Mouse (Mus musculus): ENCODE data around the gene Rbms3.

The Rbms3 gene

DNA sequence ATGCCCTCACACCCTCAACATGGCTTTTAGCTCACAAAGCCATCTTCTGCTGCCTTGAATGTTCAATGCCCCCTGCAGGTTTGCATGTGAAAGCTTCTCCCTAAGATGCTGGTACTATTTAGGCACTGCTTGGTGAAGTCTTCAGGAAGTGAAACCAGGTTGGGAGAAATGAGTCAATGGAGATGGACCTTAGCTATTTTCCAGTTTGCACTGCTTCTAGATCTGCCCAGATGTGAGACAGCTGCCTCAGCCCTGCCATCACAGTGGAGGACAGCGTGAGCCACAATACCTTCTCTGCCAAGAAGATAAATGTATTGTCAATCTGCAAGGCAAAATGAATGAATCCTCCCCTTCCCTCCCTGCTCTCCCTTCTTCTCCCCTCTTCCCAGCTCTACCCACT lies 599.8 kb downstream of the Rbms3 start:
- DNase-seq = no peak

DNA sequence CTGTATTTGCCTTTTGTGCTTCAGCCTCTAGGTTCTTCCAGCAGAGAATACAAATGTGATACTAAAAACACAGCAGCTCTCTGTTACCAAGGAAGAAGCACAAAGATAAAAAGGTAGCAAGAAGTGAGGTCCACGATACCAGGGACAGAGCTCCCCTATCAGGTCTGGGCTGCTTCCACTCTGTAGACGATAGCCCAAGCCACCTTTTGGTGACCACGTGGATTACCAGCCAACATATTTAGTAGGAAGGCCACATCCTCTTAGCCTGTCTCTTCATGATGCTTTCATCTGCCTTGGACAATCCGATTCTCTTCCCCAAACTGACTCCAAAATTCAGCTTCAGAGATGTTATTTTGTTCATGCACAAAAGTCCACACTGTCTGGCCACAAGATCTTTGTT lies 601.1 kb downstream of the Rbms3 start:
- DNase-seq = no peak

DNA sequence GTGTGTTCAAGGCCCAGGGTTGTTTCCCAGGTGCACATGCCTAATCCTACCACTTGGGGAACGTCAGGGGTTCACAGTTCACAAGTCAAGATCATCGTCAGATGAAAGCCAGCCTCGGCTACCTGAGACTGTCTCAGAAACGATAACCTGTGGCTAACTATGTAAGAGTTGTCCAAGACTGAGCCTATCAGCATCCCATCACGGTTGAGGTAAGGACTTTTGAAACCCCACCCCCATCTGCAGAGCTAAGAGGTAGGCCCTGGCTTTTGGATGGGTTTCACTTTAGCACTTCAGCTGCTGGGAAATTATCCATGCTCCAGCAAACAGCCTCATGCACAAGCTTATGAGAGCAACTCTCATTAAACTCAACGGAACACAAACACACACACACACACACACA lies 607.6 kb downstream of the Rbms3 start:
- DNase-seq = no peak

DNA sequence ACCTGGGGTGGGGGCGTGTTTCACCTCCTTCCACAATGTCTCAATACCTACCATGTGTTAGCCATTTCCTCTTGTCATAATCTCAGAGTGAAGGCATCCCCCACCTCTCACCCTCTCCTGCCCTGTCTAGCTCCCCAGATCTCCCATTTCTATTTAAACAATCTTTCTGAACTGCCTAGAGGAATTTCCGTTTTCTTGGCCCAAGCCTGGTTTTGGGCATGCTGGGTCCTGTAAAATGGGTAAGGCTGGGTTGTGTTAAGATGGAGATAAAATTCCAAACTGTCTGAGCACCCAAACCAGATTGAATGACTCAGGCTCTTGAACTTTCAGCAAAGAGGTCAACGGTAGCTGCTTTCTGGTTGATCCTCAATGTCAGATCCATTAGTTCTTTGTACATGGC lies 608.2 kb downstream of the Rbms3 start:
- DNase-seq = no peak

DNA sequence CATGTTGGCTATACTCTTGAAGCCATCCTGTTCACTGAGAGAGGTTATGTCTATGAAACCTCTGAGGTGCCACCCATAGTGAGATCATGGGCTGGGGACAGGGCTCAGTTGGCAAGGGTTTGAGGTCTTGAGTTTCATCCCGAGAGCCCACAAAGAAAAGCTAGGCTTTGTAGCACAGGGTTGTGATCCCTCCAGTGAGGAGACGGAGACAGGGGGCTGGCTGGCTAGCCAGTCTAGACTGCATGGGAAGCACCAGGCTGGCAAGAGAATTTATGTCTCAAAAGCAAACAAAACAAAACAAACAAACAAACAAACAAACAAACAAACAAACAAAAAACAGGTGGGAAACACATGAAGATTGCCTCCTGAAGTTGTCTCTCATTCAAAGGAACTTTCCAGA lies 609.5 kb downstream of the Rbms3 start:
- DNase-seq = no peak

DNA sequence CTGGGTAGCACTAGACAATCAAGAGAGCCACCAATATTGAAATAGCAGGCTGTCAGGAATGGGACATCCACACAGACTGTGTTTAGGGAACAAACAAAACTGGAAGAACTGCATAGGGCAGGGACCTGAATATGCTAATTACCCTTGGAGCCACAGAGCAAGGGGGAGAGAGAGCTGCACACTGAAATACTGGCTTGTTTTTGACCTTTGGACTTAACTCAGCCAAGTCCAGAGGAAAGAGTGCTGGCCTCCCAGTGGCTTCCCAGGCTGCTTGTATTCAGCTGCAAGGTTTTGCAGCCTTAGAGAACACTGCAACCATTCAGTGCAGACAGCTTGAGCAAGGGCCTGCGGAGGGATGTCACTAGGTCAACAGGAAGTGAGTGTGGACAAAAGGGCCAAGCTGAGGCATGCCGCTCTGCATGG lies 611.0 kb downstream of the Rbms3 start:
- DNase-seq = peak; percentile 79

DNA sequence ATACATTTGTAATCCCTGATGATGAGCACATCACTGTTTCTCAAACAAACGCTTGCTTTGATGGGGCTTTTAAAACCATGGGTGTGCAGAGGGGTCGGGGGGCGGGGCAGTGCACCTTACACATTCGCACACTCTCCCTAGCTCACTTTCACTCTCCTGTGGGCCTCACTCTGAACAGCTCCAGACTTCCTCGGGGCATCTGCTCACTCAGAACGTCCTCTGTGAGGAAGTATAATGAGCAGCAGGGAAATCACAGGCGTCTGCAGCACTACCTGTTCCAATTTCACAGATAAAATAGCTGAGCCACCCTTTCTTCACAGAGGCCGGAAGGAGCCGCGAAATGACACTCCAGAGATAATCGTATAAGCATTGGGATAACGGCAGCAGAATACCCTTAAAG lies 611.4 kb downstream of the Rbms3 start:
- DNase-seq = no peak

DNA sequence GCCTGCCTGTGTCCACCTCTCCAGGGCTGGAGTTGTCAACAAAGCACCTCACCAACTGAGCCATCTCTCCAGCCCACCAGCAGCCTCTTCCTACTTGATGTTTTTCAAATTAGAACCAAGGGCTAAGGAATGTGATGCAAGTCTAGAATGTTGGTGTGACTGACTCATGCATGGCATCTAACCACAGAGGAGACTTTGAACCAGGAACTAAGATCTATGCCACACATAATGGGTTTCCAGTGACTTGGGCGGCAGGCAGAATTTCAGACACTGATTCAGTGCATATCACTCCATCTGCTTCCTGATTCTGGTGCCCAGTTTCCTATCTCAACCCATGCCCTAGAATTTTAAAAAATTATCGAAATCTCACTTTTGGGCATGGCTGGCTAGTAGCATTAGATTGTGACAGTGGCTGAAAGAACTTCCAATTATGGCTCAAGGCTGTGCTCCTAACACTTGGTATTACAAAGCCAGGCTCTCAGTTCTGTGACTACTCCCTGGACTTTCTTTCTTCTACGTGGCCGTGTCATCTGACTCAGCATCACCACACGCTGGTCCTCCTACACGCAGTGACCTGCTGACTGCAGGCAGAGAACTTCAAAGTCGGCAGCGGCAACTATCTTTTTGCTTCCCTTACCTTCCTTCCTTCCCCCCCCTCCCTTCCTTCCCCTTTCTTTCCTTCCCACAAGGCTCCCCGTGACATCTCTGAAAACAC lies 613.0 kb downstream of the Rbms3 start:
- DNase-seq = no peak

DNA sequence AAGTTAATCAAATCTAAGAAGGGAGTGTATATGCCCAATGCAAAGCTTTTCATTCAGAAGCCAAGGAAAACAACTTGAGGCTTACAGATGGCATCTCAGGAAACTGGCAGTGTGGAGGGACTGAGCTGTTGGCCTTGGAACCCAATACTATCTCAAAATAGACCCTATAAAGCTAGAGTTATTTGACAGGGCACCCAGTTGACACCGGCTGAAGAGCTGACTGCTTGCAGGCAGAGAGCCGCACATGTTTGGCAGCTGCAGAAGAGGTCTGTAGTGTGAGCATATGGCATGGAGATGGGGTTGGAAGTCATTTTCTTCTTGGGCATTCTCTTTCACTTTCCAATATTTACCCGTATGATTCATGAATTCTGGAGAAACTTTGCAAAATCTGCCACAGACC lies 616.3 kb downstream of the Rbms3 start:
- DNase-seq = no peak

DNA sequence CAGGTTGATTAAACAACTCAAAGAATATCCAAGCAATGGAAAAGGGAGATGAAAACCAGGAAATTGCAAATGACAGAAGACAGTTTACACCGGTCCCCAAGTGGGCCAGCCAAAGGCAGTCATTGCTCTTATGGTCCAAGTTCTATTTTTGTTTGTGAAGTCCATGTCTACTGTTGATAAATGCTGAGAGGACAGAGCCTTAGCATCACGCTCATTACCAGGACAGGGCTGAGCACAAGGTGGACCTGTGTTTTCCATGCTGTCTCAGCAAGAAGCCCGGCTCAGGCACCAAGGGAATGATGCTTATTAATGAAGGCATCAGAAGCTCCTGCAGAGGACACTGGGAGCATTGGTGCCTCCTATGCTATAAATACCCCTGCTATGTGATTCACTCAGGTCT lies 618.9 kb downstream of the Rbms3 start:
- no peak for DNase-seq

DNA sequence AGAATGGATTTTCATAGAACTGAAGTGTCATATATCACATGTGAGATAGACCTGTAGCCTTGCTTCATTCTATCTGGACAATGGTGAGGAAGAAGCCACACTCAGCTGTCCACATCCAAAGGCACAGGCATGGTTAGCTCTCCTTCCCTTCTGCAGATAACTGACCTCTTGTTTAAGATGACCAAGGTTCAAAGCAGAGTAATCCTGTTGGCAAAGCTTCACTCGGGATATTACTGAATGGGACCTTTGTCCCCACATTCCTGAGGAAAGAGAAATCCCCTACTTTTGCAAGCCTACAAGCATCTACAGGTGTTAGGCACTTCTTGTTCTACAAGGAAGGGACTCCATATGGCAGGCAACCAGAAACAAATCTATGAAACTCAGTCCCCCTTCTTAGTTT lies 621.5 kb downstream of the Rbms3 start:
- DNase-seq = peak; percentile 17

DNA sequence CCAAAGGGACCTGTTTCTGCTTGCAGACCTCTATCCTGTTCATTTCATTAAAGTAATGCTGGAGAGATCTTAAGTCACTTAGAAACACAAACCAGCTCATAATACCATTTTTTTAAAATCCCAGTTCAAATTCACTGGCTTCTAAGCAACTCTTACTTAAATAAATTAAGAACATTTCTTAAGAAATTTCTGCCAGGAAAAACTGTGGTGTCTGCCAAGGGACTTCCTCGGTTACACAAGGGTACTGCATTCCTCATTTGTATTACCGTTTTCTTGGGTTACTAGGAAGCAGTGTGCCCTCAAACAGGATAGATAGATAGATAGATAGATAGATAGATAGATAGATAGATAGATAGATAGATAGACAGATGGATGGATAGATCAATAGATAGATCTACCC lies 627.6 kb downstream of the Rbms3 start:
- DNase-seq = no peak

DNA sequence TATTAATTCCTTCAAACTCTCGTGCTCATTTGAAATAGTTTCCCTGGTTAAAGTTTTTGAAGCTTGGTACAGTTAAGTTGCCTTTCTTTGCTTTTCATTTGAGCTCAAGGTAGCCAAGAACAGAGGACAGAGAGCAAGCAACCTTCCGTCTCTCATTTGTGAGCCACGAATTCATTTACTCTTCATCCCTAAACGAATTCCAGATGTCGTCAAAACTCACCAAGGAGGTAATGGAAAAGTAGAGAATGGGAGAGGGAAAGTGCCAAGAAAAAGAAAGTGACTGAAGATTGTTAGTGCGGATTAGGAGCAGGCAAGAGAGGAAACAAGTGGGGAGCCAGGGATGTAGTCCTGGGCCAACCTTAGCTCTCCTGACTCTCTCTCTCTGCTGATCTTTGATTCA lies 630.5 kb downstream of the Rbms3 start:
- DNase-seq = no peak

DNA sequence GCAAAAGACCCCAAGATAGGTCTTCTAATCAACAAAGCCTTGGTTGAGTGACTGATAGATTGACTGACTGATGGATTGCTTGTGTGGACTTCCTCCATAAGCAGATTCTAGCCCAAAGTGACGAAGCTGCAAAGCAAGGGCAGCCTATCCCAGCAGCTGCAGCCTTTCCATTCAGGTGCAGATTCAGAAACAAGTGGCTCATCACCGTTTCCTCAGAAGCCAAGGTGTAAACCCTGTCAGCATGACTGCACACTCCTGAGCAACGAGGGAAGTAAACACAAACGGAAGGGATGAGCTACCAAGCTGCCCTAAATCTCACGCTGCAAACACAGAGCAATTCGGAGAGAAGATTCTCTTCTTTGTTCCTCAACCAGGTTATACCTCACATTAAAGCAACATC lies 639.4 kb downstream of the Rbms3 start:
- no peak for DNase-seq

DNA sequence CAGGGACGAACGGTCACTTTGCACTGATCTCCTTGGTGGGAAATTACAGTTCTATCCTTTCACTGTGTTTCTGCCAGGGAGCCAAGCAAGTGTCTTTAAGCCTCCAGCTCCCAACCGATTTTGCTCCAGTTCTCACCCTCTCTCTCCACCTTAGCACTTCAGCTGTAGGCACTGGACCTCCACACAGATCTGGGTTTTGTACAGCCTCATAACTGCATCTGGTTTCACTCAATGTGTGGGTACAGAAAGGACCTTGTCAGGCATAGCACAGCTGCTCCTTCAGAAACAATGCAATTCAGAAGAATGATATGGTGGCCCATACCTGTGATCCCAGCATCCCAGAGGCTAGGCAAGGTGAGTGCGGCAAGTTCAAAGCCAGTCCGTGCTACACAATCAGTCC lies 648.9 kb downstream of the Rbms3 start:
- DNase-seq = no peak

DNA sequence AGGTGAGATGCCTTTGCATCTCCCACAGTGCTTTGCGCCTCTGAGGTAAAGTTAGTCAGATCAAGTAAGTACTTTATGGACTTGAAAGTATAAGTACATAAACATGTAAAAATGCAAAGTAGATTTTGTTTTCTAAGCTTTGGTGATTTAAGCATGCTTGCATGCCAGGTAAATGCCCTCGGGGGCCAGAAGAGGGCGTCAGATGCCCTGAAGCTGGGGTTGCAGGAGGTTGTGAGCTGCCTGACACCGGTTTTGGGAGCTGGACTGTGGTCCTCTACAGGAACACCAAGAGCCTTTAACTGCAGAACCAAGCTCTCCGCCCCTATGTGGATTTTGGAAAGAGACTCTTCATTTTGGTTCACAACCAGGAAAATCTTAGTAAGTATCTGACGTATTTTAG lies 652.3 kb downstream of the Rbms3 start:
- DNase-seq = no peak

DNA sequence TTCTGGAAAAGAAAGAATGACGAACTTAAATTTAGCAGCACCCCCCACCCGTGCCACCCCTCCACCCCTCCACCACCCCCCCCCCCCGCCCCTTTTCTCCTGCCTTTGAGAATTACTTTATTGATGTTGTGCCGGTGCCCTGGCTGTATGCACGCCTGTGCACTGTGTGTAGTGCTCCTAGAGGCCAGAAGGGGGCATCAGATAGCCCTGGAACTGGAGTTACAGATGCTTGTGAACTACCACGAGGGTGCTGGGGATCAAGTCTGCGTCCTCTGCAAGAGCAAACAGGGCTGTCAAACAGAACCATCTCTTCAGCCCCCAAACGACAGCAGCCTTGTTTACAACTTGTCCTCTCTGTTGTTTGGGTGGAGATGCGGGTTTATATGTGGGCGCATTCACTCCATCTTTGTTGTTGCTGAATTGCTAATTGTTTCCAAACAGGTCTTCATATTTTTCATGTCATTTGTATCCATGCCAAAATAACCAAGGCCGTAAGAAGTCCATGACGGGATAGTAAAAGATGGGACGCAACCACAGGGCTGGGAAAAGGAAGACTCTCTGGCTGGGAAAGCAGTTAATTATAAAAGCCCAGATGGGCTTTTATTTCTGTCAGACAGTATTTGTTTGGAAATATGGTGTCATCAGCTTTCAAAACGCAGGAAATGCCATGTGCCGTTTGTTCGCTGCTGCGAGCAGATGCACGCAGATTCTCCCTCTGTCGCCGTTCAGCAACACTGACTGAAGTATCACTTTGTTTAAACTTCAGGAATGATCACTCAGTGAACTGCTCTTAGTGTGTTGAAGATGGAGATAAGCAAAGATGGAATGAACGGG lies 652.9 kb downstream of the Rbms3 start:
- DNase-seq = no peak

DNA sequence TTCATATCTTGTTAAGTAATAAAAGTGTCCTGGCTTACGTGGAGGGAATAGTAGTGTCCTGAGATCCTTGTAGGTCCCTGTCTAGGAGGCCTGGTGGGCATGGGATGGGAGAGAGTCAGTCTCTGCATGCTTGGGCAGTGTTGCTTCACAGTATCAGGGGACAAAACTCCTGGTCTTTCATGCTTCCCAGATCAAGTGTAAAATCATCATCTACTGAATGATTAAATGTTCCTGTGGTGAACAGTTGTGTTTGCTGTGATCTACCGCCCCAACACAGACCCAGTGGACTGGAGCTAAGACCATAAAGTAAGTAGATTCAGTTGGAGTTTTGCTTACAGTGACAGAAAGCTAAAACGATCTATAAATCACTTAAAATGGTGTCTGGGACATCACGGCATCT lies 654.4 kb downstream of the Rbms3 start:
- no peak for DNase-seq

DNA sequence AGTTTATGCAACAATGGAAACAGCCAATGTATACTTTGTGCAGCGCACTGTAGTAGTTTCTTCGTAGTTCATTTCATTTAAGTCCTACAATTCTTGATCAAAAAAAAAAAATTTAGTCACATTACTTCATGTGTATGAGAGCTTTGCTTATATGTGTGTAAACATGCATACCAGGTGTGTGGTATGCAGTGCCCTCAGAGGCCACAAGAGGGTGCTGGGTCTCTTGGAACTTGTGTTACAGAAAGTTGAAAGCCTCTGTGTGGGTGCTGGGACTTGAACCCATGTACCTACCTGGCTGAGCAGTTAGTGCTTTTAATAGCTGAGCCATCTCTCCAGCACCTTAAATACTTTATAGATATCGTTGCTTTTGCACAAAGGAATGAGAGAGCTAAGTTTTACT lies 655.6 kb downstream of the Rbms3 start:
- no peak for DNase-seq

DNA sequence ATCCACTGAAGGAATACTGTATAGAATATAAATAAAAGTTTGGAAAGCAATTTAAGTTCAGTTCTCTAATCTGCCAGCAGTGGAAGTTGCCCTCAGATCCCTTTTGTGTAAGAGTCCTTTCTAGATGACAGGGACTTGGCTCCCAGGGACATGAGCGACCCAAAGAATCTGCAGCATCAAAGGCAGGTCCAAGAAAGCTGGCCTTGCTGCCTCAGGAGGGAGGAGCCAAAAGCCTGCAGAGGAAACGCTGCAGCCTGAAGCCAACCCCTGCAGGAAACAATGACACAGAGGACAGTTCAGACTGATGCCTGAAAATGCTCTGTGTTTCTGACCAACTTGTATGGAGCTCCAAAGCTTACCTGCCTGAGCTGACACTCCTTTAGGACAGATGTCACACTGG lies 656.1 kb downstream of the Rbms3 start:
- peak; percentile 26 for DNase-seq

DNA sequence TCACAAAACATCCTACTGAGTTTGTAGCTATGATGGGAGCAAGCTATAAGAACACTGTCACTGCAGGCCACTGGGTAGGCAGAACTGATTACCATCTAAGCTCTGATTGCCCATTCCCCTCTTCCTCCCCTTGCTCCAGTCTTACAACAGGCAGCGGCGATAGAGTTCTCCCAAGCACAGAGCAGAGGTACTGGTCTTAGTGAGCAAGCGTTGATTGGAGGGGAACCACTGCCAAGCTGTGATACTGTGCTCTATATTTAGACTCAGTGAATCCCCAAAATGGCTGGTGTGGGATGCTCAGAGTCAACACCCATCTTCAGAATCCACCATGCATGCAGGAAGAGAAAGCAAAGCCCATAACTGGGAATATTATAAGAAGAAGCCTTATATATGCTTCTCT lies 662.4 kb downstream of the Rbms3 start:
- DNase-seq = no peak

DNA sequence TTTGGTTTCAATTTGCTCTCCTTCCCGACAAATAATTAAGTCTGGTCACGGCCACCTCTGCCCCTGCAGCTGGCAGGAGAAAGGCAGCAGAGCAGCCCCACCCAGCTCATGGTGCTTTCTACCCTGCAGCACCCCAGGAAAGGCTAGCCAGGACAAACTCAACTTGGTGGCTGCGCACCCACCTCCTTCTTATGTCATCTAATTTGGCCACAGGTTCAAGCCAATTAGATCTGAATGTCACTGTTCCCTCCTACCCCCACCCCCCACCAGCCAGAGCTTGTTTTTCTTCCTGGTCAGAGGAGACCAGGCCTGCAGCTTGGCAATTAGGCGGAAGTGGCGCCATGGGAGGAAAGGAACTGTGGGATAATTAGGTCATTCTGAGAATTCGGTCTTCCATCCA lies 664.0 kb downstream of the Rbms3 start:
- DNase-seq = peak; percentile 17

DNA sequence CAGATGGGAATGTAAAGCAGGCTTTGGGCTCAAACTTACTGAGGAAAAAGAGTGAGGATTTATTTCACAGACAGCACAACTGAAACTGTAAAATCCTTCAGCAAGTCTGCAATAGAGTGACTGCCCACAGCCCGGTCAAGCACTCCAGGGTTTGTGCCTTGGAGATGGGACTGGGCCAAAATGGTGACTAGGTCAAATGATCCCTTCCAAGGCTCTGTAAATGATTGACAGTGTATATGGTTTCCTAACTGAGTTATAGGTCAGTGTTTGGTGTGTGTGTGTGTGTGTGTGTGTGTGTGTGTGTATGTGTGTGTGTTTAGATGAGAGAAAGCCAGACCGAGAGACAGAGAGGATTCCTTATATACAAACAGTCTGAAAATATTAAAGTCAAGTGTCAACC lies 673.6 kb downstream of the Rbms3 start:
- DNase-seq = no peak

DNA sequence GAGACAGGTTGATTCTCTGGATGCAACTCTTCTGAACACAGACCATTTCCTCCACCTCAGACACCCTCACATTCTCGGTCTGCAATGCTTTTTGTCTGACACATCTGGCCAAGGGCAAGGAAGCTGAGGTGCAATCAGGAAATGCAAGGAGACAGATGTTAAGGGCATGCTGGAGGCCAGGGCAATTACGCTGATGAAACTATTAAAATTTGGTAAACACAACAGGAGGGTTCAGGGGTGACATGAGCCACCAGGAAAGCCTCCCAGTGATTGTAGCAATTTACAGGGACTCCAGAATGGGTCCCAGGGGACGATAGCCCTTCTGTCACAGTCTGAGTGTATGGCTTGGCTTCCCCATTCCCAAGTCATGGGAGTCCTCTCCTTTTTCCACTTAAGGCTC lies 681.5 kb downstream of the Rbms3 start:
- peak; percentile 4 for DNase-seq

DNA sequence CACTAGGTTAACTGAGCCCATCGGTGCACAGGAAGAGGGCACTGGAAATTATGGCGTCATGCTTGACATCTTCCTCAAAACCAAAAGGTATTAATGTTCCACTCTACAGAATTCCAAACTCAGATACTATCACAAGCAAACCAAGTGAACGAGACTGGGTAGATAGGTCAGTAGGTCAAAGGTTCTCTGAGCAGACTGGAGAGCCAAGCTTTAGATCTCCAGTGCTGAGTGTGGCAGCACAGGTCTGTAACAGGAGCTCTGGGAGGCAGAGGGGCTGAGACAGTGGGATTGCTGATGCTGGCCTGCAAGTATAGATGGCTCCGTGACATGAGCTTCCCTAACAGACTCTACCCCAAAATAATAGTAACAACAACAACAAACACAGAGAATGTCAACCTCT lies 682.3 kb downstream of the Rbms3 start:
- DNase-seq = no peak
